Mouse (Mus musculus): ENCODE measurements around the gene Olfr1459. TPM values are rescaled to one million over a fixed set of nuclear protein-coding genes. Genes with fewer than 3 reads are reported as not detected.

Gene Olfr1459
- total RNA-seq (2023), result not detected

GRCm38 (mm10) chr19:13149449-13149848 lies at the start of gene Olfr1459:
TSS of gene Olfr1459 (minus strand) at chr19:13149549.

GRCm38 (mm10) chr19:13185434-13185833 lies 36.1 kb upstream of the Olfr1459 start, which contains the start of gene Olfr1462:
TSS of gene Olfr1462 (plus strand) at chr19:13185734.

DNA sequence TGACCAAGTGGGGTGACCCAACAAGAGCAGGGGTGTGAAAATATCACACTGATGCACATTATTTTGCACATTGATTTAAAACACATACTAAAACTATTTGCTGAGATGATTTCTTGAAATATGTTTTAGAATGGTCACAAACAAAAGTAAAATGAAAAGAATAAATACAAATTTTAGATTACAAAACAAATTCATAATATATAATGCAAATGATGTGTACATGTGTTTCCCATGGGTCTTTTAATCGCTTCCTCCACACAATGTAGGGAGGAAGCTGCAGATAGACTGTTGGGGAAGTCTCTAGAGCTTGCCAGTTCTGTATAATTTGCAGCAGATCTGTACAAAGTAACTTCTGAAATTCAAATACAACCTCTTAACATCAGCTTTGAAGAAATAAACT lies 13.4 kb upstream of the Olfr1459 start, which contains the start of gene Olfr1461:
TSS of gene Olfr1461 (plus strand) at position 301 of the 400 bp plus-strand sequence.

DNA sequence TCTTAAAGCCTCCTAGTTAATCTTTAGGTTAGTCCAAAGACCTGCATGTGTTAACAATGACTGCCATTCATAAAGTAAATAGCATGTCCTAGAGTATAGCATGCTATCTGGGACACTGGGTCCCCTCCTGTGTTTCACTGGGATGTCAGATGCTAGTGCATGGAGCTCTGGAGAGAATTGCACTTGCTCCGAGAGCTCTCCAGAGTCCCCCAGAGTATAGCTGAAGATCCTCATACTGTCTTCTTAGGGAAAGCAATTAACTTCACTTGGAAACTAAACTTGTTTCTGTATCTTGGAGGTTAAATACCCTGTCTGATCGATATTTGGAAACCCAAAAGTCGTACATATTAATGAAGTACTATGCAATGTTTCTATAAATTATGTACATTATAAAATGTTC lies 42.7 kb downstream of the Olfr1459 start, which contains the start of gene Olfr1458:
TSS of gene Olfr1458 (minus strand) at position 101 of the 400 bp plus-strand sequence.

DNA sequence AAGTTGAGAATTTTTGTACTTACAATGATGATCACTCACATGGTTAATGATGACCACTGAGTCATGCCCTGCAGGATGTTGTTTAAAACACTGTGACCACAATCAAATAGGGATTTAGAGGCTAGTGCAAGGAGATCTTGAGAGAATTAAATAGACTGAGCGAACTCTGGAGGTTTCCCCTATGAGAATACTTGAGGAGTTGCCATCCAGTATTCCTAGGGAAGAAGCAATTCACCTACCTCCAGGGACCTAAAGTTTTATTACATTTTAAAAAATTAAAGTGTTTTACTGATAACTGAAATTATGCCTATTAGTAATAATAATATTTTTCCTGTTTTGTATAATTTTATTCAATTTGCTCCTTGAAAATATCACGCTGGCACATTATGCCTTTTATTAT lies 51.6 kb downstream of the Olfr1459 start, which contains the start of gene Olfr1457:
TSS of gene Olfr1457 (minus strand) at position 101 of the 400 bp plus-strand sequence.

Other genes starting within 250 kb of the Olfr1459 start
- gene Olfr1447, start 245.8 kb downstream of the Olfr1459 start, total RNA-seq (2023), result not detected
- not detected for gene Olfr1448, start 225.1 kb downstream of the Olfr1459 start, total RNA-seq (2023)
- not detected for gene Olfr1449, start 218.7 kb downstream of the Olfr1459 start, total RNA-seq (2023)
- not detected for gene Olfr1450, start 199.3 kb downstream of the Olfr1459 start, total RNA-seq (2023)
- not detected for gene Olfr1451, start 154.5 kb downstream of the Olfr1459 start, total RNA-seq (2023)
- gene Olfr1453, start 121.2 kb downstream of the Olfr1459 start, total RNA-seq (2023), result not detected
- gene Olfr1454, start 88.9 kb downstream of the Olfr1459 start, total RNA-seq (2023), result not detected
- not detected for gene Olfr1457, start 51.7 kb downstream of the Olfr1459 start, total RNA-seq (2023)
- gene Olfr1458, start 42.8 kb downstream of the Olfr1459 start, total RNA-seq (2023), result not detected
- gene Olfr1461, start 13.5 kb upstream of the Olfr1459 start, total RNA-seq (2023), result not detected
- not detected for gene Olfr1462, start 36.2 kb upstream of the Olfr1459 start, total RNA-seq (2023)
- not detected for gene Olfr1463, start 81.8 kb upstream of the Olfr1459 start, total RNA-seq (2023)
- gene Olfr1465, start 166.0 kb upstream of the Olfr1459 start, total RNA-seq (2023), result not detected
- not detected for gene Olfr1466, start 189.3 kb upstream of the Olfr1459 start, total RNA-seq (2023)
- not detected for gene Olfr1467, start 212.7 kb upstream of the Olfr1459 start, total RNA-seq (2023)

Measured in CD4-positive naive resting alpha-beta T cell, adult 76 days (primary cell).